Mouse (Mus musculus) small intestine, adult 2 months (tissue): ENCODE measurements around the gene Tle2. TPM values are rescaled to one million over a fixed set of nuclear protein-coding genes. Genes with fewer than 3 reads are reported as not detected.

Experiments used
- H3K27ac ChIP-seq: fragments of 200-500 bp; 2 replicates; pipeline ENCODE4 v1.5.1; 2012; ENCODE audit warnings: low read depth, low read length, control low read depth, inconsistent platforms; ENCODE audit not compliant: insufficient read depth
- H3K27me3 ChIP-seq: fragments of 200-500 bp; 2 replicates; pipeline ENCODE4 v1.6.1; 2012; ENCODE audit warnings: mild to moderate bottlenecking, moderate library complexity, low read length, inconsistent platforms; ENCODE audit not compliant: control insufficient read depth, insufficient read depth
- H3K36me3 ChIP-seq: fragments of 200-500 bp; 2 replicates; pipeline ENCODE4 v1.6.1; 2012; ENCODE audit warnings: mild to moderate bottlenecking, low read length, control low read depth, inconsistent platforms; ENCODE audit not compliant: control insufficient read depth, insufficient read depth
- H3K4me1 ChIP-seq: fragments of 200-500 bp; 2 replicates; pipeline ENCODE4 v1.6.1; 2012; ENCODE audit warnings: low read length, inconsistent platforms, mixed read lengths; ENCODE audit not compliant: control insufficient read depth, insufficient read depth, insufficient read length
- H3K4me3 ChIP-seq: fragments of 200-500 bp; 2 replicates; pipeline ENCODE4 v1.5.1; 2012; ENCODE audit warnings: low read depth, mild to moderate bottlenecking, control low read depth, inconsistent platforms, low read length, moderate library complexity
- CTCF ChIP-seq: fragments of 200-500 bp; IDR thresholded peaks from 2 replicates; pipeline ENCODE4 v1.5.1; 2012; ENCODE audit warnings: low read depth, mild to moderate bottlenecking, control low read depth, inconsistent platforms, low read length, moderate library complexity, mixed read lengths; ENCODE audit not compliant: insufficient replicate concordance, insufficient read length; ENCODE audit errors: extremely low read depth
- POLR2A ChIP-seq: fragments of 200-500 bp; IDR thresholded peaks from 2 replicates; pipeline ENCODE4 v1.6.1; 2012; ENCODE audit warnings: low read depth, mild to moderate bottlenecking, control low read depth, inconsistent platforms, low read length, moderate library complexity
- WGBS: fragments of 180-500 bp; shearing (Covaris S2); methylation state at CpG from one replicate; pipeline ENCODE4 v1.1.7; 2018; 5-methylcytosine and 5-hydroxymethylcytosine counted together
- polyA plus RNA-seq: library from polyadenylated mRNA; depleted of rRNA; stranded (reverse); fragments of >200 nt; gene quantifications from 2 replicates; pipeline ENCODE4 v1.2.3, GENCODE M21; 2012

Gene Tle2
- polyA plus RNA-seq, 1 experiment = 17.8 TPM

- Histone ChIP-seq H3K36me3 (no peaks in the 10 kb centered on the region), H3K27ac (no peak overlapping the region), H3K4me3 (no peak overlapping the region), H3K4me1 (peaks cover 8% of the 10 kb centered on the region), H3K27me3 (no peaks in the 10 kb centered on the region)
- TF ChIP-seq POLR2A (no peak), CTCF (no peak)
- 67% methylated on average over 18 of the region's 18 CpGs for WGBS
These were observed 19.6 kb downstream of the Tle2 start for GRCm38 (mm10) chr10:81593935-81594334.

- no peak for TF ChIP-seq POLR2A
- no peak for TF ChIP-seq CTCF
- WGBS = 49% methylated on average over 5 of the region's 5 CpGs
- no peaks in the 10 kb centered on the region for H3K27me3 ChIP-seq
- H3K4me3 ChIP-seq = no peak overlapping the region
- no peak overlapping the region for H3K27ac ChIP-seq
- H3K4me1 ChIP-seq = peaks cover 13% of the 10 kb centered on the region
- no peaks in the 10 kb centered on the region for H3K36me3 ChIP-seq
These were observed 21.2 kb downstream of the Tle2 start for GRCm38 (mm10) chr10:81595599-81595998.

GRCm38 (mm10) chr10:81596611-81597010 lies 22.2 kb downstream of the Tle2 start:
- Histone ChIP-seq H3K4me1 (peaks cover 18% of the 10 kb centered on the region), H3K36me3 (no peaks in the 10 kb centered on the region), H3K4me3 (peak overlapping the region; percentile 12; the same call in 1 of the 2 replicates), H3K27me3 (no peaks in the 10 kb centered on the region), H3K27ac (no peak overlapping the region)
- 59% methylated on average over 10 of the region's 10 CpGs for WGBS
- TF ChIP-seq CTCF (no peak), POLR2A (no peak)

GRCm38 (mm10) chr10:81597137-81597950 lies 23.0 kb downstream of the Tle2 start:
- Histone ChIP-seq H3K36me3 (no peaks in the 10 kb centered on the region), H3K27me3 (no peaks in the 10 kb centered on the region), H3K27ac (no peak overlapping the region), H3K4me1 (peaks cover 18% of the 10 kb centered on the region), H3K4me3 (peak overlapping the region; percentile 32)
- TF ChIP-seq CTCF (no peak), POLR2A (no peak)
- 19% methylated on average over 12 of the region's 12 CpGs for WGBS

- no peaks in the 10 kb centered on the region for H3K36me3 ChIP-seq
- 69% methylated on average over 3 of the region's 3 CpGs for WGBS
- H3K4me1 ChIP-seq = peaks cover 18% of the 10 kb centered on the region
- TF ChIP-seq CTCF (no peak), POLR2A (no peak)
- H3K27ac ChIP-seq = no peak overlapping the region
- no peaks in the 10 kb centered on the region for H3K27me3 ChIP-seq
- H3K4me3 ChIP-seq = no peak overlapping the region
These were observed 24.0 kb downstream of the Tle2 start for GRCm38 (mm10) chr10:81598342-81598741.

GRCm38 (mm10) chr10:81598871-81599270 lies 24.5 kb downstream of the Tle2 start:
- WGBS = 24% methylated on average over 6 of the region's 6 CpGs
- no peak for TF ChIP-seq POLR2A
- no peak for TF ChIP-seq CTCF
- Histone ChIP-seq H3K4me3 (no peak overlapping the region), H3K36me3 (no peaks in the 10 kb centered on the region), H3K27me3 (no peaks in the 10 kb centered on the region), H3K27ac (no peak overlapping the region), H3K4me1 (peaks cover 18% of the 10 kb centered on the region)

GRCm38 (mm10) chr10:81599630-81600029 lies 25.3 kb downstream of the Tle2 start:
- H3K27me3 ChIP-seq = no peaks in the 10 kb centered on the region
- peaks cover 19% of the 10 kb centered on the region for H3K4me1 ChIP-seq
- TF ChIP-seq CTCF (no peak), POLR2A (no peak)
- H3K4me3 ChIP-seq = no peak overlapping the region
- no peaks in the 10 kb centered on the region for H3K36me3 ChIP-seq
- H3K27ac ChIP-seq = no peak overlapping the region
- 71% methylated on average over 5 of the region's 5 CpGs for WGBS
